27 mouse cellular contexts compared by ENCODE assay signal in the genomic region with DNA sequence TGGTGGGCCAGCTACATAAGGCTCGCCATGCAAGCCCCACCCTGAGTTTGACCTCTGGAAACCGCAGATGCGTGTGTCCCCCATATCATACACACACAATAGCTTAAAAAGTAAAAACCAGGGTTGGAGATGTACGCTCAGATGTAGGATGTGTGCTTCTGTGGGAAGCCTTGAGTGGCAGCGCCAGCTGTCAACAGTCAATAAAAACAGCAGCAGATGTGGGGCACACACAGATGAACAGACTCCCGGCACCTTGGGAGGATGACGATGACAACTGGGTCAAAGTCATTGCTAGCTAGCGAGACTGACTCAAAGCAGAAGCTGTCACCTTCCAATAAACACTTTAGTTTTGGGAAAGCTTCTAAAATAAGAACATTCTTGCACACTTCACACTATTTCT.
"Had no signal": no experiment of that assay in that cellular context is flagged by ENCODE, and none has a peak within 500 bp of the region (broad histone marks: within the 10 kb centered on the region; RNA-seq: fewer than 3 reads in every experiment).

No protein-coding gene starts in this region.

- H3K9me3 ChIP-seq: heart, embryonic 10.5 days; heart, embryonic 12.5 days; hindbrain, embryonic 10.5 days; hindbrain, embryonic 12.5 days; hindbrain, embryonic 15.5 days; kidney, embryonic 15.5 days; limb, embryonic 12.5 days; limb, embryonic 15.5 days; liver, embryonic 12.5 days had no signal

- H3K4me3 ChIP-seq: gastrocnemius, adult 2 months; heart, embryonic 10.5 days; heart, embryonic 12.5 days; hindbrain, embryonic 10.5 days; hindbrain, embryonic 12.5 days; hindbrain, embryonic 15.5 days; kidney, embryonic 15.5 days; layer of hippocampus, adult 2 months; left cerebral cortex, adult 2 months; limb, embryonic 12.5 days; limb, embryonic 15.5 days; liver, embryonic 12.5 days had no signal

- DNase-seq: gastrocnemius, adult 2 months; gastrocnemius, postnatal 10 days; gastrocnemius, postnatal 25 days; heart, adult 18-20 months; heart, postnatal 10 days; heart, postnatal 4 days; kidney, adult 11 months; kidney, adult 2 months; kidney, adult 9 months; kidney, postnatal 14 days; kidney, postnatal 4 days; left cerebral cortex, postnatal 4 days had no signal

- ATAC-seq: hindbrain, postnatal 0 days; intestine, embryonic 16.5 days; liver, embryonic 12.5 days had no signal

- H3K9ac ChIP-seq: heart, embryonic 12.5 days; hindbrain, embryonic 12.5 days; hindbrain, embryonic 15.5 days; kidney, embryonic 15.5 days; limb, embryonic 12.5 days; limb, embryonic 15.5 days; liver, embryonic 12.5 days; liver, embryonic 14.5 days had no signal

- H3K4me1 ChIP-seq: hindbrain, embryonic 12.5 days; hindbrain, embryonic 15.5 days; limb, embryonic 12.5 days; limb, embryonic 15.5 days; liver, embryonic 12.5 days had no signal

- H3K4me2 ChIP-seq: heart, embryonic 12.5 days; hindbrain, embryonic 12.5 days; hindbrain, embryonic 15.5 days; kidney, embryonic 15.5 days; limb, embryonic 12.5 days; limb, embryonic 15.5 days; liver, embryonic 12.5 days had no signal

- H3K27me3 ChIP-seq: heart, embryonic 12.5 days; hindbrain, embryonic 12.5 days; hindbrain, embryonic 15.5 days; kidney, embryonic 15.5 days; limb, embryonic 12.5 days; limb, embryonic 15.5 days; liver, embryonic 12.5 days had no signal

- H3K27ac ChIP-seq: gastrocnemius, adult 2 months; heart, embryonic 10.5 days; hindbrain, embryonic 10.5 days; hindbrain, embryonic 12.5 days; hindbrain, embryonic 15.5 days; hindbrain, postnatal 0 days; kidney, embryonic 15.5 days; kidney, postnatal 0 days; layer of hippocampus, adult 2 months; left cerebral cortex, adult 2 months; limb, embryonic 12.5 days; limb, embryonic 15.5 days; liver, embryonic 12.5 days; liver, embryonic 14.5 days had no signal
